Comparison of ENCODE assay signal across 8 mouse cellular contexts in the genomic region with DNA sequence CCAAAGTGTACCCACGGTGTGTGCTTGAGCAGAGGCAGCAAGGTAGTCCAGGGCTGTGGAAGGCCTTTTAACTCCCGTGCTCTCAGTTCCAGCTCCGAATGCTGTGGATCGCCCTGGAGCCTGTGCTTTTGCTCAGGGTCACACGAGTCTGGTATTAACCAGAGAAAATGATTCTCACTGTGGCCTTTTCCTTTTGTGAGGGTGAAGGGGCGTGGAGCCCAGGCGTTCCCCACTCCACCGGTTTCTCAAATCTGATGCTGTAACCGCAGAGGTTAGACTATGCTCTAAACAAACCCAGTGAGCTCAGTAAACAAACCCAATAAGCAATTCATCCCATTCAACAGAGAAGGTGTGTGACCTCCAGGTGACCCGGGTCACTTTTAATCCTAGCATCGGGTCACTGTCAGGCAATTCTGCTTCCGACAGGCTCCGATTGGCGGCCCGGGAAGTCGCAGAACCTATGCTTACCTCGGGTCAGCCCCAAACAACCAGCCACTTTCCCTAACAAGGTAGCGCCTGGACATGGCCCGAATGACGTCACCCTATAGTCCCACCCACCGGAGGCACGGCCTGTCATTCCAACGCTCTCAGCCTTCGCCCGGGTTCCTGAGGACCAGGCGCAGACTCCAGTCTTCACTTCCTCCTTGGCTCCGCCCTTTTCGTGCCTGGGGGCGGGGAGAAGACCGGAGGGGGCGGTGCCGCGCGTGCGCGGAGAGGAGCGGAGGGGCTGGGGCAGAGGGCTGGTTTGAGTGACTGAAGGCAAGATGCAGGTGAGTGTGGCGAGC. TPM values are rescaled to one million over a fixed set of nuclear protein-coding genes. Genes with fewer than 3 reads are reported as not detected.
DNase-seq lines count a peak whose midpoint lies in the region; ATAC-seq and TF ChIP-seq lines count a peak whose summit lies in the region.

No protein-coding gene starts in this region.

- TF ChIP-seq CTCF in bone marrow, adult 2 months (IDR thresholded peaks at IDR 0.05; ENCODE audit: control insufficient read depth, insufficient read depth, low read length) = no peak
- no peak; the same call in 1 of the 2 replicates for TF ChIP-seq CTCF in midbrain, postnatal 0 days (IDR thresholded peaks at IDR 0.05)

- H3K27me3 ChIP-seq in embryonic facial prominence, embryonic 15.5 days = no peaks in the 10 kb centered on the region
- H3K27me3 ChIP-seq in limb, embryonic 14.5 days (ENCODE audit: control insufficient read depth, insufficient read depth, low read length) = no peaks in the 10 kb centered on the region
- H3K27me3 ChIP-seq in midbrain, postnatal 0 days (ENCODE audit: insufficient read depth, low read length) = no peaks in the 10 kb centered on the region

- no peaks in the 10 kb centered on the region for H3K9me3 ChIP-seq in embryonic facial prominence, embryonic 15.5 days (replicated peaks)
- no peaks in the 10 kb centered on the region for H3K9me3 ChIP-seq in limb, embryonic 14.5 days (ENCODE audit: control insufficient read depth, low read length)
- no peaks in the 10 kb centered on the region for H3K9me3 ChIP-seq in midbrain, postnatal 0 days (ENCODE audit: low read length)

- H3K9ac ChIP-seq in embryonic facial prominence, embryonic 15.5 days = peak overlapping the region; percentile 72
- peak overlapping the region; percentile 72 for H3K9ac ChIP-seq in limb, embryonic 14.5 days (ENCODE audit: low read depth, low read length, severe bottlenecking)
- H3K9ac ChIP-seq in midbrain, postnatal 0 days (replicated peaks; ENCODE audit: low read length, poor library complexity, severe bottlenecking) = peak overlapping the region; percentile 87

- peak; percentile 99 for ATAC-seq in embryonic facial prominence, embryonic 15.5 days (ENCODE audit: insufficient number of reproducible peaks, low FRiP score, low TSS enrichment, low read depth)
- peak; percentile 98 for ATAC-seq in limb, embryonic 14.5 days (ENCODE audit: low FRiP score, low read depth)
- peak; percentile 96 for ATAC-seq in midbrain, postnatal 0 days (ENCODE audit: low FRiP score)

- 5% methylated on average over 38 of the region's 38 CpGs for WGBS in bone marrow, adult 2 months
- WGBS in embryonic facial prominence, embryonic 15.5 days = 5% methylated on average over 38 of the region's 38 CpGs
- 4% methylated on average over 37 of the region's 38 CpGs for WGBS in limb, embryonic 14.5 days
- WGBS in midbrain, postnatal 0 days = 6% methylated on average over 38 of the region's 38 CpGs

- H3K4me2 ChIP-seq in embryonic facial prominence, embryonic 15.5 days (replicated peaks) = peak overlapping the region; percentile 70
- peak overlapping the region; percentile 61 for H3K4me2 ChIP-seq in limb, embryonic 14.5 days (replicated peaks; ENCODE audit: low read depth, low read length, severe bottlenecking)
- peak overlapping the region; percentile 71 for H3K4me2 ChIP-seq in midbrain, postnatal 0 days (ENCODE audit: low read depth, low read length, poor library complexity, severe bottlenecking)

- peak overlapping the region; percentile 35; the same call in 1 of the 2 replicates for H3K27ac ChIP-seq in bone marrow, adult 2 months (ENCODE audit: control insufficient read depth, insufficient read depth, low read depth, low read length, poor library complexity)
- peak overlapping the region; percentile 86 for H3K27ac ChIP-seq in embryonic facial prominence, embryonic 15.5 days (replicated peaks)
- peak overlapping the region; percentile 85 for H3K27ac ChIP-seq in limb, embryonic 14.5 days (replicated peaks; ENCODE audit: low read depth, low read length)
- peak overlapping the region; percentile 76 for H3K27ac ChIP-seq in midbrain, postnatal 0 days (ENCODE audit: low read depth, low read length)

- peak overlapping the region; percentile 88 for H3K4me3 ChIP-seq in bone marrow, adult 2 months (replicated peaks; ENCODE audit: control insufficient read depth, low read depth, low read length)
- H3K4me3 ChIP-seq in embryonic facial prominence, embryonic 15.5 days (replicated peaks) = peak overlapping the region; percentile 73
- peak overlapping the region; percentile 82 for H3K4me3 ChIP-seq in limb, embryonic 14.5 days (replicated peaks; ENCODE audit: low read length)
- peak overlapping the region; percentile 86 for H3K4me3 ChIP-seq in midbrain, postnatal 0 days (ENCODE audit: low read depth, low read length)

- H3K36me3 ChIP-seq in embryonic facial prominence, embryonic 15.5 days = peaks cover 9% of the 10 kb centered on the region
- peaks cover 11% of the 10 kb centered on the region; the same call in 1 of the 2 replicates for H3K36me3 ChIP-seq in limb, embryonic 14.5 days (ENCODE audit: control insufficient read depth, insufficient read depth, low read length)
- H3K36me3 ChIP-seq in midbrain, postnatal 0 days (ENCODE audit: insufficient read depth, low read length) = peaks cover 8% of the 10 kb centered on the region; the same call in 1 of the 2 replicates

- peak; percentile 98 for DNase-seq in 416B (ENCODE audit: low read depth)
- DNase-seq in heart, adult 8-10 months (ENCODE audit: low spot score) = peak; percentile 98
- DNase-seq in kidney, adult 9 months = peak; percentile 99
- peak; percentile 96 for DNase-seq in limb, embryonic 14.5 days (ENCODE audit: low spot score)
- DNase-seq in midbrain, postnatal 0 days (ENCODE audit: low spot score) = peak; percentile 98
- peak; percentile 88 to 90 for DNase-seq in spleen, postnatal 14 days (ENCODE audit: low spot score in 2 of 2)

- TF ChIP-seq POLR2A in bone marrow, adult 2 months (IDR thresholded peaks at IDR 0.05; ENCODE audit: borderline replicate concordance, control insufficient read depth, low read depth, low read length) = peak; percentile 59; the same call in 1 of the 2 replicates
- TF ChIP-seq POLR2A in limb, embryonic 14.5 days (IDR thresholded peaks at IDR 0.05; ENCODE audit: borderline replicate concordance, extremely low read depth, insufficient read depth, insufficient read length) = no peak

- no peaks in the 10 kb centered on the region; the same call in 1 of the 2 replicates for H3K4me1 ChIP-seq in bone marrow, adult 2 months (ENCODE audit: control insufficient read depth, insufficient read depth, low read length)
- peaks cover 13% of the 10 kb centered on the region for H3K4me1 ChIP-seq in embryonic facial prominence, embryonic 15.5 days
- peaks cover 5% of the 10 kb centered on the region for H3K4me1 ChIP-seq in limb, embryonic 14.5 days (ENCODE audit: control insufficient read depth, insufficient read depth, low read length)
- H3K4me1 ChIP-seq in midbrain, postnatal 0 days (ENCODE audit: insufficient read depth, low read length) = 0 out of 2 replicates have a peak, but pooled peaks cover 7% of the 10 kb centered on the region

RNA-seq across cellular contexts. Expression of gene Pdcl3, which starts 1.9 kb away (rescaled TPM):
- polyA plus RNA-seq in bone marrow, adult 2 months (2011; ENCODE audit: insufficient read depth, insufficient read length, low replicate concordance, missing spikeins) = 16.4 and 37.6 TPM in 2 replicates
- 156 and 164 TPM in 2 replicates for polyA plus RNA-seq in embryonic facial prominence, embryonic 15.5 days (2015; fragmentation: Nextera tagmentation; extraction: Ambion mirVana)
- 10 to 100 TPM; 68.3 to 84.4 (median 74.0) TPM for total RNA-seq in heart, adult 8-10 months (2022)
- 62.7 and 85.8 TPM in 2 replicates for polyA plus RNA-seq in limb, embryonic 14.5 days (2012; rRNA removed)
- polyA plus RNA-seq in limb, embryonic 14.5 days (2014; fragmentation: Nextera tagmentation; extraction: Ambion mirVana) = 143 and 149 TPM in 2 replicates
- 34.1 and 45.0 TPM in 2 replicates for total RNA-seq in midbrain, postnatal 0 days (2014; rRNA removed)
- 144 and 146 TPM in 2 replicates for polyA plus RNA-seq in midbrain, postnatal 0 days (2015; fragmentation: Nextera tagmentation; extraction: Ambion mirVana)

RNA-seq across cellular contexts. Expression of gene Nms, which starts 48.3 kb away (rescaled TPM):
- polyA plus RNA-seq in bone marrow, adult 2 months (2011; ENCODE audit: insufficient read depth, insufficient read length, low replicate concordance, missing spikeins) = not detected in 2 replicates
- polyA plus RNA-seq in embryonic facial prominence, embryonic 15.5 days (2015; fragmentation: Nextera tagmentation; extraction: Ambion mirVana) = not detected in 2 replicates
- total RNA-seq in heart, adult 8-10 months (2022) = not detected
- not detected in 2 replicates for polyA plus RNA-seq in limb, embryonic 14.5 days (2012; rRNA removed)
- polyA plus RNA-seq in limb, embryonic 14.5 days (2014; fragmentation: Nextera tagmentation; extraction: Ambion mirVana) = not detected in 2 replicates
- total RNA-seq in midbrain, postnatal 0 days (2014; rRNA removed) = 0.33 TPM in 1 of 2 replicates, not detected in the other
- 0.57 and 0.63 TPM in 2 replicates for polyA plus RNA-seq in midbrain, postnatal 0 days (2015; fragmentation: Nextera tagmentation; extraction: Ambion mirVana)

Comparison
In these comparisons a context has a peak if more than half of its experiments do, and no peak if none do; other contexts are left out.
1. Peak in every context shown above with its lines: DNase-seq, ATAC-seq, H3K4me3 ChIP-seq and H3K27ac ChIP-seq.
2. H3K27ac ChIP-seq: peak in every context shown above with its lines; median percentile 86 in embryonic facial prominence, embryonic 15.5 days; 85 in limb, embryonic 14.5 days; 76 in midbrain, postnatal 0 days; 35 in bone marrow, adult 2 months.